Mouse (Mus musculus) embryonic facial prominence, embryonic 14.5 days (tissue): ENCODE measurements around the gene Gabbr1. TPM values are rescaled to one million over a fixed set of nuclear protein-coding genes. Genes with fewer than 3 reads are reported as not detected.

ENCODE experiments used
- ATAC-seq: fragments of 200-750 bp; cut with Nextera tagmentation; 2 replicates; pipeline ENCODE4 v1.8.0; 2017; ENCODE audit warnings: low read depth, moderate number of reproducible peaks, moderate TSS enrichment
- DNase-seq: peaks from one replicate; pipeline ENCODE4 v3.0.0-alpha.2; 2015; ENCODE audit warnings: low spot score
- H3K27ac ChIP-seq: fragments of 300-500 bp; sonication (generic); replicated peaks from 2 replicates; pipeline ENCODE4 v1.5.1; 2014; ENCODE audit warnings: low read depth, mild to moderate bottlenecking, low read length, moderate library complexity
- H3K27me3 ChIP-seq: fragments of 300-500 bp; sonication (generic); replicated peaks from 2 replicates; pipeline ENCODE4 v1.6.1; 2014; ENCODE audit warnings: low read length; ENCODE audit not compliant: control insufficient read depth, insufficient read depth
- H3K36me3 ChIP-seq: fragments of 300-500 bp; sonication (generic); 2 replicates; pipeline ENCODE4 v1.6.1; 2014; ENCODE audit warnings: low read length, mixed read lengths; ENCODE audit not compliant: control insufficient read depth, insufficient read depth
- H3K4me1 ChIP-seq: fragments of 300-500 bp; sonication (generic); 2 replicates; pipeline ENCODE4 v1.6.1; 2014; ENCODE audit warnings: antibody characterized with exemption, low read length; ENCODE audit not compliant: control insufficient read depth, insufficient read depth
- H3K4me2 ChIP-seq: fragments of 300-500 bp; sonication (generic); 2 replicates; pipeline ENCODE4 v1.6.1; 2014; ENCODE audit warnings: low read depth, mild to moderate bottlenecking, low read length, moderate library complexity, mixed read lengths
- H3K4me3 ChIP-seq: fragments of 300-500 bp; sonication (generic); 2 replicates; pipeline ENCODE4 v1.5.1; 2014; ENCODE audit warnings: low read depth, mild to moderate bottlenecking, low read length
- H3K9ac ChIP-seq: fragments of 300-500 bp; sonication (generic); 2 replicates; pipeline ENCODE4 v1.6.1; 2014; ENCODE audit warnings: low read depth, mild to moderate bottlenecking, low read length, moderate library complexity, mixed read lengths
- H3K9me3 ChIP-seq: fragments of 300-500 bp; sonication (generic); 2 replicates; pipeline ENCODE4 v1.6.1; 2016; ENCODE audit warnings: low read length; ENCODE audit not compliant: control insufficient read depth
- WGBS: fragments of 180-500 bp; shearing (Covaris S2); extraction: QIAGEN DNeasy Blood & Tissue Kit; methylation state at CpG from one replicate; pipeline ENCODE4 v1.1.7; 2014; 5-methylcytosine and 5-hydroxymethylcytosine counted together
- polyA plus RNA-seq: library from polyadenylated mRNA; unstranded; fragments of >200 nt; fragmentation: Nextera tagmentation; extraction: Ambion mirVana; gene quantifications from 2 replicates; pipeline ENCODE4 v1.2.1, GENCODE M21; 2014

Gabbr1 gene
- polyA plus RNA-seq, 1 experiment from 2014 or later, result 8.4 TPM

- H3K9me3 ChIP-seq, result no peaks in the 10 kb centered on the region
- no peaks in the 10 kb centered on the region for H3K36me3 ChIP-seq
- no peak for DNase-seq
- no peak overlapping the region for H3K4me3 ChIP-seq
- H3K27me3 ChIP-seq, result no peaks in the 10 kb centered on the region
- no peaks in the 10 kb centered on the region for H3K4me1 ChIP-seq
- WGBS, result 87% methylated on average over 5 of the region's 5 CpGs
- no peak overlapping the region for H3K4me2 ChIP-seq
- H3K27ac ChIP-seq, result no peak overlapping the region
- no peak for ATAC-seq
- no peak overlapping the region for H3K9ac ChIP-seq
Observed at GRCm38 (mm10) chr17:37093289-37093688, 47.5 kb downstream of the Gabbr1 start.

DNA sequence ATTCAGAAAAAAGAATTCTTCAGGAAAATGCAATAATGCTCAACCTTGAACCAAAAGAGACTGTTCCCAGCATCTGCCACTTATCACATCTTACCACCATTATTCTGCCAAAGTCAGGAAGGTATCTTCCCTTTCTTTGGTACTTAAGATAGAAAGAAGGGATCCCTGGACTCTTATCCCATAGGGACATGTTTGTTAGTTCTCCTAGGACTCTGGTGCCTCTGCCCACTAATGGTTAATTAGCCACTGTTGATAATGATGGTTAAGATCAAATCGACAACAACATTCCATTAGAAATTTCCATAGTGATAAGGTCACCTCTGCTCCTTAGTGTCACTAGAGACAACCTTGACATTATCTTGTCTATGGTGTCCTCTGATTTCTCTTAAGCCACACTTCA, 52.4 kb downstream of the Gabbr1 start, which contains the start of gene Olfr91:
Gene Olfr91 (minus strand): TSS at position 101 of the 400 bp plus-strand sequence.
- WGBS, result 78% methylated on average over 1 of the region's 1 CpGs

DNA sequence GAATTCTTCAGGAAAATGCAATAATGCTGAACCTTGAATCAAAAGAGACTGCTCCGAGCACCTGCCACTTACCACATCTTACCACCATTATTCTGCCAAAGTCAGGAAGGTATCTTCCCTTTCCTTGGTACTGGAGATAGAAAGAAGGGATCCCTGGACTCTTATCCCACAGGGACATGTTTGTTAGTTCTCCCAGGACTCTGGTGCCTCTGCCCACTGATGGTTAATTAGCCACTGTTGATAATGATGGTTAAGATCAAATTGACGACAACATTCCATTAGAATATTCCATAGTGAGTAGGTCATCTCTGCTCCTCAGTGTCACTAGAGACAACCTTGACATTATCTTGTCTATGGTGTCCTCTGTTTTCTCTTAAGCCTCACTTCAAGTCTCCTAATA, 74.2 kb downstream of the Gabbr1 start, which contains the start of gene Olfr92:
Gene Olfr92 (minus strand): TSS at position 101 of the 400 bp plus-strand sequence.
- Histone ChIP-seq H3K9me3 (no peaks in the 10 kb centered on the region), H3K27ac (no peak within 1 kb of the TSS), H3K4me3 (no peak within 1 kb of the TSS), H3K36me3 (no peaks in the 10 kb centered on the region), H3K4me1 (no peaks in the 10 kb centered on the region), H3K4me2 (no peak within 1 kb of the TSS), H3K27me3 (no peaks in the 10 kb centered on the region), H3K9ac (no peak within 1 kb of the TSS)
- DNase-seq (no peak), ATAC-seq (no peak)
- 88% methylated on average over 2 of the region's 2 CpGs for WGBS

More for the DNA sequence above, 52.4 kb downstream of the Gabbr1 start, which contains the start of gene Olfr91:
- DNase-seq, result no peak
- Histone ChIP-seq H3K4me2 (no peak within 1 kb of the TSS), H3K27ac (no peak within 1 kb of the TSS), H3K9me3 (no peaks in the 10 kb centered on the region), H3K4me3 (no peak within 1 kb of the TSS), H3K36me3 (no peaks in the 10 kb centered on the region), H3K4me1 (no peaks in the 10 kb centered on the region), H3K9ac (no peak within 1 kb of the TSS), H3K27me3 (no peaks in the 10 kb centered on the region)
- ATAC-seq, result no peak

Other genes with a start within 250 kb of the Gabbr1 start
- not detected in 2 replicates for gene H2-M10.6, start 233.8 kb upstream of the Gabbr1 start, polyA plus RNA-seq
- gene Trim26, start 208.8 kb upstream of the Gabbr1 start, polyA plus RNA-seq, result 28.5 and 31.9 TPM in 2 replicates
- gene Trim15, start 178.8 kb upstream of the Gabbr1 start, polyA plus RNA-seq, result 0.10 and 0.15 TPM in 2 replicates
- gene Trim10, start 176.4 kb upstream of the Gabbr1 start, polyA plus RNA-seq, result 3.6 and 3.7 TPM in 2 replicates
- gene Trim40, start 155.8 kb upstream of the Gabbr1 start, polyA plus RNA-seq, result not detected in 2 replicates
- gene Trim31, start 147.8 kb upstream of the Gabbr1 start, polyA plus RNA-seq, result not detected in 2 replicates
- gene Rnf39, start 103.0 kb upstream of the Gabbr1 start, polyA plus RNA-seq, result 1.2 and 2.7 TPM in 2 replicates
- gene Ppp1r11, start 94.2 kb upstream of the Gabbr1 start, polyA plus RNA-seq, result 125 and 130 TPM in 2 replicates
- gene Znrd1, start 87.4 kb upstream of the Gabbr1 start, polyA plus RNA-seq, result 89.6 and 94.7 TPM in 2 replicates
- gene Znrd1as, start 87.4 kb upstream of the Gabbr1 start, polyA plus RNA-seq, result 5.9 and 6.1 TPM in 2 replicates
- gene 2410137M14Rik, start 64.7 kb upstream of the Gabbr1 start, polyA plus RNA-seq, result not detected in 2 replicates
- 0.21 and 0.22 TPM in 2 replicates for gene H2-M5, start 56.4 kb upstream of the Gabbr1 start, polyA plus RNA-seq
- gene Zfp57, start 44.8 kb upstream of the Gabbr1 start, polyA plus RNA-seq, result 45.5 and 64.8 TPM in 2 replicates
- gene Mog, start 22.6 kb upstream of the Gabbr1 start, polyA plus RNA-seq, result 0.12 and 0.22 TPM in 2 replicates
- gene Olfr90, start 42.5 kb downstream of the Gabbr1 start, polyA plus RNA-seq, result 0.12 TPM in 1 of 2 replicates, not detected in the other
- 0.04 TPM in 1 of 2 replicates, not detected in the other for gene Olfr91, start 52.3 kb downstream of the Gabbr1 start, polyA plus RNA-seq
- not detected in 2 replicates for gene Olfr92, start 74.1 kb downstream of the Gabbr1 start, polyA plus RNA-seq
- gene Olfr93, start 115.5 kb downstream of the Gabbr1 start, polyA plus RNA-seq, result not detected in 2 replicates
- 0.22 TPM in 1 of 2 replicates, not detected in the other for gene Ubd, start 147.9 kb downstream of the Gabbr1 start, polyA plus RNA-seq
- 0.10 and 0.21 TPM in 2 replicates for gene Olfr94, start 155.0 kb downstream of the Gabbr1 start, polyA plus RNA-seq
- not detected in 2 replicates for gene Olfr95, start 167.2 kb downstream of the Gabbr1 start, polyA plus RNA-seq
- 0.29 TPM in 1 of 2 replicates, not detected in the other for gene Olfr96, start 174.2 kb downstream of the Gabbr1 start, polyA plus RNA-seq
- not detected in 2 replicates for gene Olfr97, start 191.4 kb downstream of the Gabbr1 start, polyA plus RNA-seq
- gene Olfr98, start 217.8 kb downstream of the Gabbr1 start, polyA plus RNA-seq, result not detected in 2 replicates
- gene H2-M3, start 224.3 kb downstream of the Gabbr1 start, polyA plus RNA-seq, result 1.5 and 2.1 TPM in 2 replicates
- gene Olfr99, start 237.5 kb downstream of the Gabbr1 start, polyA plus RNA-seq, result 0.25 TPM in 1 of 2 replicates, not detected in the other